Mouse (Mus musculus) gastrocnemius, postnatal 10 days (tissue): ENCODE measurements at regions not wholly inside any gene's neighbourhood (a gene's known extent, or its start where the extent isn't known, plus 50 kb on each side); places are given as distances from the start of the nearest gene placed in this dataset.
"Not testable (repeated sequence)": the region's sequence is repeated elsewhere in the genome, so short reads cannot be mapped to it uniquely, and the experiment has no call there.

Source experiments
- DNase-seq: peaks from one replicate; pipeline ENCODE4 v3.0.0; 2021; ENCODE audit warnings: mixed read lengths

- no peak for DNase-seq
Observed at GRCm38 (mm10) chr8:26756452-26756851, 220.7 kb upstream of the Zfp703 start.

- DNase-seq: no peak
Observed at GRCm38 (mm10) chr8:26760726-26761125, 216.4 kb upstream of the Zfp703 start.

DNA sequence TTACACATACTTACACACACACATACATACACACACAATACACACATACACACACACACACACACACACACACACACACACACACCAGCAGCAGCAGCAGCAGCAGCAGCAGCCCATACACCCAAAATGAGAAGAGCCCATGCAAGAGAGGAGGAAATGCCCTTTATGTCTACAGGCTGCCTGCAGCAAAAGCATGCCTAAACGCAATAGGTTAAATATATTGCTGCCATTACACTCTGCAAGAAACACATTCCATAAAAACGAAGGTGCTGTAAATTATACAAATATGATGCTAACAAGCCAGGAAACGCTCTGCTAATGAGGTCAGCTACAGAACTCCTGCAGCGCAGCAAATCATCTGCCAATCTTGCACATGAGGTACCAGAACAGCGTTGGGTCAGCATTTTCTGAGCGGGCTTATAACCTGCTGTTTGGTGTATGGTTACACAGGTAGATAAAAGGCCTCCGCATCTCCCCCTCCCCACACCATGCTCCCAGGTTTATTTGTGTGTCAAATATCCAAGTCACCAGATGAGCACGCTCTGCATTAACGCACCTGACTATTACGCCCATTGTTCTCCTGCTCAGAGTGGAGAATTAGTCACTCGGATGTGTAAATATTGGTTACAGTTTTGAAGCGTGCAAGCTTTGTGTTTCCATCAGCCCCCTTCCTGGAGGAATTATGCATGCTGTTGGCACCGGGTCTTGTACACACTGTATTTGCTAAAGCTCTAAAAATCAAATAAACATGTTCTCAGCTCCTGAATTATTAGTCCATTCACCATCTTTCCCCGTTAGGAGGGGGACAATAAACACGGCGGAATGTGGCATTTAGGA lies 214.0 kb upstream of the Zfp703 start:
- no peak for DNase-seq

- DNase-seq: no peak
Observed at GRCm38 (mm10) chr8:26768474-26769229, 208.5 kb upstream of the Zfp703 start.

- no peak for DNase-seq
Observed at GRCm38 (mm10) chr8:26770424-26770886, 206.7 kb upstream of the Zfp703 start.

- DNase-seq: no peak
Observed at GRCm38 (mm10) chr8:26778917-26779537, 198.1 kb upstream of the Zfp703 start.

DNA sequence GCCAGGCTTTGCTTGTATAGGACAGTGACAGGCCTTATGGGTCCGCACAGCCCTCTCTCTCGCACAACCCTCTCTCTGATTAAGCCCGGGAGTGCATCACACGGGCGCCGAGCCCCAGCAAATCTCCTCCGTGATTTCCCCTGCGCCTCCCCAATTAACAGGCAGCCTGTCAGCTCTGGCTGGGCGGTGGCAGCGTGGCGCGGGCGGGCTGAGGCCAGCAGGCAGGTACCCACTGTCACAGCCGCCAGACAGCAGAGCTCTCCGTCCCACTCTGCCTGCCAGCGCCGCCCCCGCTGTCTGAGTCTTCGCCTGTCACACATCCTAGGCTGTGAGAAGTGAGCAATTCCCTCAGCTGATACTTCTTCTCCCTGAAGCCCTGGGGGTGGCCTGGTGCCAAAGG lies 196.6 kb upstream of the Zfp703 start:
- no peak for DNase-seq

GRCm38 (mm10) chr8:26782936-26783335 lies 194.2 kb upstream of the Zfp703 start:
- DNase-seq: not testable (repeated sequence)

GRCm38 (mm10) chr8:26784381-26784780 lies 192.7 kb upstream of the Zfp703 start:
- no peak for DNase-seq

GRCm38 (mm10) chr8:26791795-26792194 lies 185.3 kb upstream of the Zfp703 start:
- no peak for DNase-seq

DNA sequence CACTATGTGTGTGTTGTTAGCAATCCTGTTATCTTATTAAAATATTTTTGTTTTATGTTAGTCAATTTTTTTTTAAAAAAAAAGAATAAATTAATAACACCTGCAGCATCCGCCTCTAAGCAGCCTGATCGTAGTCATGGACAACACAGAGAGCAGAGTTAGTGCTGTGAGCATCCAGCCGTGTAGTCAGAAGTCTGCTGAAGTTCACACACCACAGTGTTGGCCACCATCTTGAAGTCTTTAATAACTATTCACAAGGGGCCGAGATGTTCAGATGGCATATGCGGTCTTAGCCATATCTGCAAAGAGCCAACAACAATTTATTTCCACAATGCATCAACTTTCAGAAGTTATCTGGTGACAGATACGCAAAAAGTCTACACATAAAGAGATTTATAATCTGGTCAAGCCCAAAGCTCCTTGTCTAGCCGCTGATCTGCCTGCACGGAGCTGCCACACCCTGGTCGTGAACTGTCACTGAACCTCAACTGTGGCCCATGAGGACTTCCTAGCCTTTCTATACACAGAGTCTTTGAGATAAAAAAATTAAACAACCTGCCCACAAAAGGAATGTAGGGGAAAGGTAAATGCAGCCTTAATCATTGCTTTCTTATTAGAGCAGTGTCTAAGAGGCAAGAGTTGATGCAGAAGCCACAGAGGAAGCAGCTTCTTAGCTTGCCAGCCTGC lies 183.4 kb upstream of the Zfp703 start:
- DNase-seq: no peak

GRCm38 (mm10) chr8:26794411-26794810 lies 182.7 kb upstream of the Zfp703 start:
- no peak for DNase-seq

- no peak for DNase-seq
Observed at GRCm38 (mm10) chr8:26795616-26796015, 181.5 kb upstream of the Zfp703 start.

GRCm38 (mm10) chr8:26799814-26800213 lies 177.3 kb upstream of the Zfp703 start:
- no peak for DNase-seq

- no peak for DNase-seq
Observed at GRCm38 (mm10) chr8:26804089-26804488, 173.0 kb upstream of the Zfp703 start.

DNA sequence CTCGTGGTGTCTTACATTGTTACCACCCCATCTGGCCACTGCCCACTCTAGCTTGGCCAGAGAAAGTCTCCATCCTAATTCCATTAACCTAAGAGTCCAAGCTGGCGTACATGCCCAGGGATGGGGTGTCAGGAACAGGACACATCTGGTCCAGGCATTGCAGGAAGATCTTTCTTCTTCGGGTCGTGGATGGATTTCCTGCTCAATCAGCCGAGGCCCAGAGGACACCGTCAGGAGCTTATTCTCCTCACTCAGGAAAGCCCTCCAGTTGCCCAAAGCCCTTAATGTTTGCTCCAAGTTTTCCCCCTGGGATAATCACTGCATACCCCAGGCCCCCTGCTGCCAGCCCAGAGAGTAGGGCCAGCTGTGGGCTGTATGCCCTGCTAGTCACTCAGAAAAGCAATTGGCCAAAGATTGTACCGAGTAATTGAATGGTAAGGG lies 172.2 kb upstream of the Zfp703 start:
- DNase-seq: no peak

DNA sequence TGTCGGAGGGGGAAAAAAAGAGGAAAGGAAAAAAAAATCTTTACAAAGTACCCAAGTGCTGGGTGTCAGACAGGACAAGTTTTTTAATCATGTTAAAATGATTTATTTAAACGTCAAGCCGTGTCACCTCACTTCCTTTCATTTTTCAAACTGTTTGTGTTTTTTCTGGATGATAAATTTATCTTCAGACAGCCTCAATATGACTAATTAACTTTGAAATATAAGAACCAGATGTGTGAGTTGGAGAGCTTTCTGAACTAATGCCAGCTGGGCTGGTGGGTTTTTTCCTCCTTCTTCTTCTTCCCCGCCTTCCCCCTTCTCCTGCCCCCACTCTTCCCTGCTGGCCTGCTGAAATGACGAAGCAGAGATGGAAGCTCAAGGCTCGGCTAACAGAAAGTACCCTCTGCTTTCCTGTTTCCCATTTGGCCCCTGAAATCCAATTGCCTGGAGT lies 171.7 kb upstream of the Zfp703 start:
- no peak for DNase-seq

GRCm38 (mm10) chr8:26808111-26808651 lies 168.9 kb upstream of the Zfp703 start:
- peak; percentile 25 for DNase-seq

GRCm38 (mm10) chr8:26808771-26809170 lies 168.4 kb upstream of the Zfp703 start:
- DNase-seq: peak; percentile 30

DNA sequence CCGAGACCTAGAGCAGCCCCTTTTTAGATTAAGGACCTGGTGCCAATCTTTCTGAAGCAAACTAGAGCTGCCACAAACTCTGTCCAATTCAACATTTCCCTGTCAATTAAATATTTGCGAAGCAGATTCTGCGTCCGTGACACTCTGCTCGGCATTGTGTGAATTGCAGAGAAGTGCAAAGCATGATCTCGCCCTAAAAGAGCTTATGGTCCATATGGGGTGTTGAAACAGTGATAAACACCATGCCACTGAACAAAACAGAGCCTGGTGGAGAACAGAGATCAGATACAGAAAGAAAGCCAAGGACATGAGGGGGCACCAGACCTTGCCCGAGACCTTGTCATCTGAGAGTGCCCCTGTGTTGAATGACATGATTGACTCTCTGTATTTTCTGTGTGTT lies 167.2 kb upstream of the Zfp703 start:
- no peak for DNase-seq

DNA sequence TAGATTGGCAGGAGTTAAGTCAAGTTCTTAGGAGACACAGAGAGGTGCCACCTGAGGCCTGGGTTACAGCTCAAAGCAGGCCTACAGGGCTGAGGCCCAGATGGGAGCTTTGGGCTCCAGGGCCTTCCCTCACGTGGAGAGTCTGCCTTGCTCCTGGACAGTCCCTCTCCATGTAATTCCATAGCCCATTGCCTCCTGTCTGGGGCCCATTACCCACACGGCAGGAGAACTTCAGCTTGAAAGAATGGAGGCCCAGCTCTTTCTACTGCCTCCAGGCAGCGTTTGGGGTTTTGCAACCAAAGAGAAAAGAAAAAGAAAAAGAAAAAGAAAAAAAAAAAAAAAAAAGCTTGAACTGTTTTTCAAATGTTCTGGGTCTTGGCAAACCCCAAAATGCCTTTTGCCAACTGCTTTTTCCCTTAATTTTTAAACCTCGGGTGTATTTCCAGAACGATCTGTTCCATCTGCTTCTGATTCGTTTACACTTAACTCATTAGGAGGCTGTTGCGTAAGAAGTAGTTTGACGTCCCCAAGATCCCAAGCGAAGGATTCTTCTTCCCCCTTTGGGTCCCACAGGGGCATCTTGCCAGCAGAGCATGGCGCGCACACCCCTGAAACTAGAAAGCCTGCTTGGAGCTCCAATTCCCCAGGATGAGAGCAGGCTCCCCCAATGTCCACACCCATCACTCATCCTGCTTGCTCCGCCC lies 165.4 kb upstream of the Zfp703 start:
- peak; percentile 43 for DNase-seq
